Mouse (Mus musculus) small intestine, adult 2 months (tissue): ENCODE results near the gene Zfp174.

Experiments
- CTCF ChIP-seq: fragments of 200-500 bp; IDR thresholded peaks from 2 replicates; pipeline ENCODE4 v1.5.1; 2012; ENCODE audit warnings: low read depth, mild to moderate bottlenecking, control low read depth, inconsistent platforms, low read length, moderate library complexity, mixed read lengths; ENCODE audit not compliant: insufficient replicate concordance, insufficient read length; ENCODE audit errors: extremely low read depth
- POLR2A ChIP-seq: fragments of 200-500 bp; IDR thresholded peaks from 2 replicates; pipeline ENCODE4 v1.6.1; 2012; ENCODE audit warnings: low read depth, mild to moderate bottlenecking, control low read depth, inconsistent platforms, low read length, moderate library complexity

GRCm38 (mm10) chr16:3846711-3847518 is at the start of gene Zfp174:
- TF ChIP-seq POLR2A (no peak), CTCF (no peak)
